Mouse (Mus musculus) Patski (cell line): ENCODE measurements at regions not wholly inside any gene's neighbourhood (a gene's known extent, or its start where the extent isn't known, plus 50 kb on each side); places are given as distances from the start of the nearest gene placed in this dataset.

Experiments
- ATAC-seq: fragments of 100-300 bp; one replicate; pipeline ENCODE4 v1.8.0; 2021
- CTCF ChIA-PET: fragments of 350-600 bp; sonication (Branson Sonifier 250); formaldehyde crosslinking; loops from one replicate; lab custom pipeline; 2022; ENCODE audit warnings: inconsistent platforms; lab: Charles Lee
- POLR2A ChIA-PET: fragments of 350-600 bp; sonication (Branson Sonifier 250); formaldehyde crosslinking; loops from one replicate; lab custom pipeline; 2022; ENCODE audit warnings: antibody characterized with exemption, inconsistent platforms; lab: Charles Lee
- DNase-seq: peaks from one replicate; pipeline ENCODE4 v3.0.0-alpha.2; 2011; ENCODE audit warnings: low read depth, low spot score
- H3K27me3 ChIP-seq: fragments of 371-371 bp; one replicate; pipeline ENCODE4 v1.5.1; 2021
- CTCF ChIP-seq: fragments of 100-300 bp; IDR thresholded peaks from one replicate; pipeline ENCODE4 v1.5.1; 2021
- in situ Hi-C: fragments of 300-500 bp; cut with MboI; formaldehyde crosslinking; loops from 3 replicates; pipeline ENCODE4 v1.11.1; 2018; ENCODE audit warnings: low pct_unique_long_range_greater_than_20kb, mixed read lengths

- ATAC-seq (no peak), DNase-seq (no peak)
- TF ChIP-seq CTCF: no peak
- CTCF ChIA-PET: no interaction called here
- in situ Hi-C loops: no loop called here
- POLR2A ChIA-PET: no interaction called here
- peaks cover 9% of the 10 kb centered on the region for H3K27me3 ChIP-seq
Observed at GRCm38 (mm10) chr13:38281712-38282111, 63.2 kb upstream of the Bmp6 start.

DNA sequence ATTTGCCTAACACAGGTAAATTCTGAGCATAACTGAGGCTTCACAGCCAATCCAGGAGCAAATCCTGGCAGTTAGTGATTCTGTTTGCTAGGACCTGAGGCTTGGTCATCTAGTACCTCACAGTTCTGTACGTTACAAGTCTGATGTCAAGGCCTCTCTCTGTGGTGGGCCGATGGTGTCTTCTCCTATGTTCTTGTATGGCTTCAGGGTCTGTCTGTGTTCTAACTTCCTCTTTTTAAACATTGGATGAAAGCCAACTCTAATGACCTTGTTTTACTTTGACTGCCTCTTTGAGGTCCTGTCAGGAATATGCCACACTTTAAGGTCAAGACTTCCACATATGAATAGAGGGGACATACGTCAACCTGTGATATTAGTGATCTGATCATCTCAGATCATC lies 56.9 kb upstream of the Bmp6 start:
- TF ChIP-seq CTCF: no peak
- ChIA-PET POLR2A (no interaction called here), CTCF (no interaction called here)
- no peak for DNase-seq
- H3K27me3 ChIP-seq: no peaks in the 10 kb centered on the region
- ATAC-seq: no peak
- in situ Hi-C loops: no loop called here

GRCm38 (mm10) chr13:38288572-38289440 lies 56.1 kb upstream of the Bmp6 start:
- ATAC-seq (no peak), DNase-seq (no peak)
- POLR2A ChIA-PET: interaction anchor here (0.6 kb wide), 1 partner anchor 12 kb away, joined by 4 read pairs; no protein-coding TSS in a partner anchor
- no peak for TF ChIP-seq CTCF
- no peaks in the 10 kb centered on the region for H3K27me3 ChIP-seq
- CTCF ChIA-PET: no interaction called here
- in situ Hi-C loops: no loop called here

DNA sequence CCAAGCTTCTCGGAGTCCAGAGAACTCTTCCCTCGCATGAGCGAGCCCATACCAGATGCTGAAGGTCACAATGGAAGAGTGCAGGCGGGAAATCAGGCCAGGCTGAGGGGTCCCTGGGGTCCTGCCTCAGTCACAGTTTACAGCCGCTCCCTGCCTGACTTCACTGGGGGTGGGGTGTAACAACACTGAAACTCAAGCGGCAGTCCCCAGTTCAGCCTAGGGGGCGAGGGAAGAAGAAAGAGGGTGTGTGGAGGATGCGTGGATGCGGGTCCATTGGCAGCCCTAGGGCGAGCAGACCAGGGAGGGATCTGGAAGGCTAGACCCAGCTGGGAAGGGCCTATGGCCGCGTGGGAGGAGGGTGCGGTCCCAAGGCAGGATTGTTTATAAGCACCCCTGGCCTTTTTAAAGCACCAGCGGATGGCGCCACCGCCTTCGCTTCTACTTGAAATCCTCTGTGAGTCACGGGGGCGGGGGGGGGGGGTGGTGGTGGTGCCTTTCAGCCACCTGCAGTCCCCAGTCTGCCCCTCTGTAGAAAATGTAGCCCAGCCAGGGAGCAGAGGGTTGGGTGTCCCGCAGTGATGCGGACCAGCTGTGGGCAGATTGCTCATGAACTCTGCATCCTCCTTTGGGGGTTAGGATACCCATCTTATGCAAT lies 54.5 kb upstream of the Bmp6 start:
- POLR2A ChIA-PET: no interaction called here
- H3K27me3 ChIP-seq: no peaks in the 10 kb centered on the region
- in situ Hi-C loops: no loop called here
- ATAC-seq (no peak), DNase-seq (no peak)
- CTCF ChIA-PET: interaction anchor here (1.2 kb wide), 1 partner anchor 23 kb away, joined by 4 read pairs; no protein-coding TSS in a partner anchor
- peak; percentile 14 for TF ChIP-seq CTCF

DNA sequence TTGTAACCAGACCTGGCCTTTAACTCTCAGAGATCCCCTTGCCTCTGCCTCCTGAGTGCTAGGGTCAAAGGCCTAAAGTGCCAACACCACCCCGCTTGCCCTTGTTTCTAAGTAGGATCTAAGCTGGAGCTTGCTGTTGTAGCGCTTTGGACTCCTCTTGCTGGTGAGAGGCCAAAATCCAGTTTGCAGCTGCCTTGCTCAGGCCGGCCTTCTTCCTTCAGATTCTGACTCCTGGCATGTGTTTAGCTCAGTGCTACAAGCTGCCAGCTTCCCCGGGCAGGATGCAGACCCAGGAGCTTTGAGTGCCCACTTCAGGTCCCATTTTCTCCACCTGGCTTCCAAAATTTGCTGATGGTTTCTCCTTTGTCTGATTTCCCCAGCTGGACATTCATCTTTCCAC lies 53.4 kb upstream of the Bmp6 start:
- no peak for TF ChIP-seq CTCF
- H3K27me3 ChIP-seq: no peaks in the 10 kb centered on the region
- DNase-seq (no peak), ATAC-seq (no peak)
- CTCF ChIA-PET: interaction anchor here (1.2 kb wide), 1 partner anchor 24 kb away, joined by 4 read pairs; no protein-coding TSS in a partner anchor
- POLR2A ChIA-PET: no interaction called here
- in situ Hi-C loops: no loop called here
